Mouse (Mus musculus): ENCODE results near the gene Tap2. TPM values are rescaled to one million over a fixed set of nuclear protein-coding genes. Genes with fewer than 3 reads are reported as not detected.

Gene Tap2
- polyA plus RNA-seq, 1 experiment from 2014 or later: 12.7 TPM

- Histone ChIP-seq H3K9ac (no peak overlapping the region), H3K36me3 (no peaks in the 10 kb centered on the region), H3K9me3 (no peaks in the 10 kb centered on the region), H3K27me3 (no peaks in the 10 kb centered on the region), H3K4me2 (peak overlapping the region; percentile 34), H3K27ac (peak overlapping the region; percentile 59), H3K4me1 (no peaks in the 10 kb centered on the region), H3K4me3 (no peak overlapping the region)
- 34% methylated on average over 10 of the region's 10 CpGs for WGBS
- ATAC-seq (ENCODE audit: borderline replicate concordance, extremely low read depth, low FRiP score, low TSS enrichment): no peak
Measured at GRCm38 (mm10) chr17:34239601-34240041, 36.3 kb downstream of the Tap2 start.

GRCm38 (mm10) chr17:34240366-34240765 lies 37.0 kb downstream of the Tap2 start:
- no peak overlapping the region for H3K9ac ChIP-seq
- no peaks in the 10 kb centered on the region for H3K36me3 ChIP-seq
- WGBS: 60% methylated on average over 3 of the region's 3 CpGs
- no peaks in the 10 kb centered on the region for H3K4me1 ChIP-seq
- no peak for ATAC-seq (ENCODE audit: borderline replicate concordance, extremely low read depth, low FRiP score, low TSS enrichment)
- H3K4me2 ChIP-seq: no peak overlapping the region
- no peak overlapping the region for H3K27ac ChIP-seq
- H3K9me3 ChIP-seq: no peaks in the 10 kb centered on the region
- H3K27me3 ChIP-seq: no peaks in the 10 kb centered on the region
- no peak overlapping the region for H3K4me3 ChIP-seq

GRCm38 (mm10) chr17:34240916-34241315 lies 37.6 kb downstream of the Tap2 start:
- no peak overlapping the region for H3K27ac ChIP-seq
- ATAC-seq (ENCODE audit: borderline replicate concordance, extremely low read depth, low FRiP score, low TSS enrichment): no peak
- no peak overlapping the region for H3K9ac ChIP-seq
- H3K4me2 ChIP-seq: no peak overlapping the region
- no peaks in the 10 kb centered on the region for H3K4me1 ChIP-seq
- 75% methylated on average over 6 of the region's 6 CpGs for WGBS
- H3K27me3 ChIP-seq: no peaks in the 10 kb centered on the region
- no peaks in the 10 kb centered on the region for H3K36me3 ChIP-seq
- no peaks in the 10 kb centered on the region for H3K9me3 ChIP-seq
- H3K4me3 ChIP-seq: no peak overlapping the region

GRCm38 (mm10) chr17:34244656-34245055 lies 41.3 kb downstream of the Tap2 start:
- Histone ChIP-seq H3K4me1 (no peaks in the 10 kb centered on the region), H3K9me3 (no peaks in the 10 kb centered on the region), H3K27me3 (no peaks in the 10 kb centered on the region; the same call in 1 of the 2 replicates), H3K4me2 (no peak overlapping the region), H3K27ac (no peak overlapping the region), H3K36me3 (no peaks in the 10 kb centered on the region), H3K9ac (no peak overlapping the region), H3K4me3 (no peak overlapping the region)
- WGBS: 72% methylated on average over 4 of the region's 4 CpGs
- ATAC-seq (ENCODE audit: borderline replicate concordance, extremely low read depth, low FRiP score, low TSS enrichment): no peak

- Histone ChIP-seq H3K9me3 (no peaks in the 10 kb centered on the region), H3K27me3 (no peaks in the 10 kb centered on the region; the same call in 1 of the 2 replicates), H3K4me3 (no peak overlapping the region), H3K9ac (no peak overlapping the region), H3K4me2 (no peak overlapping the region), H3K27ac (no peak overlapping the region), H3K36me3 (no peaks in the 10 kb centered on the region), H3K4me1 (no peaks in the 10 kb centered on the region)
- ATAC-seq (ENCODE audit: borderline replicate concordance, extremely low read depth, low FRiP score, low TSS enrichment): no peak
- 82% methylated on average over 3 of the region's 3 CpGs for WGBS
Measured at GRCm38 (mm10) chr17:34247047-34247446, 43.7 kb downstream of the Tap2 start.

- ATAC-seq (ENCODE audit: borderline replicate concordance, extremely low read depth, low FRiP score, low TSS enrichment): no peak
- Histone ChIP-seq H3K36me3 (no peaks in the 10 kb centered on the region), H3K4me2 (no peak overlapping the region), H3K4me1 (no peaks in the 10 kb centered on the region), H3K27me3 (no peaks in the 10 kb centered on the region; the same call in 1 of the 2 replicates), H3K9ac (no peak overlapping the region), H3K4me3 (no peak overlapping the region), H3K9me3 (no peaks in the 10 kb centered on the region), H3K27ac (no peak overlapping the region)
- 32% methylated on average over 2 of the region's 2 CpGs for WGBS
Measured at GRCm38 (mm10) chr17:34248764-34249163, 45.4 kb downstream of the Tap2 start.

GRCm38 (mm10) chr17:34249361-34249760 lies 46.0 kb downstream of the Tap2 start:
- no peaks in the 10 kb centered on the region; the same call in 1 of the 2 replicates for H3K27me3 ChIP-seq
- no peak overlapping the region for H3K4me2 ChIP-seq
- H3K36me3 ChIP-seq: no peaks in the 10 kb centered on the region
- no peaks in the 10 kb centered on the region for H3K4me1 ChIP-seq
- no peak overlapping the region for H3K4me3 ChIP-seq
- no peak for ATAC-seq (ENCODE audit: borderline replicate concordance, extremely low read depth, low FRiP score, low TSS enrichment)
- no peak overlapping the region for H3K27ac ChIP-seq
- H3K9me3 ChIP-seq: no peaks in the 10 kb centered on the region
- 43% methylated on average over 3 of the region's 3 CpGs for WGBS
- H3K9ac ChIP-seq: no peak overlapping the region

- no peak overlapping the region for H3K4me2 ChIP-seq
- H3K36me3 ChIP-seq: no peaks in the 10 kb centered on the region
- H3K4me1 ChIP-seq: no peaks in the 10 kb centered on the region
- H3K9ac ChIP-seq: no peak overlapping the region
- H3K9me3 ChIP-seq: no peaks in the 10 kb centered on the region
- H3K27ac ChIP-seq: no peak overlapping the region
- H3K27me3 ChIP-seq: no peaks in the 10 kb centered on the region; the same call in 1 of the 2 replicates
- 15% methylated on average over 4 of the region's 4 CpGs for WGBS
- no peak overlapping the region for H3K4me3 ChIP-seq
- ATAC-seq (ENCODE audit: borderline replicate concordance, extremely low read depth, low FRiP score, low TSS enrichment): no peak
Measured at GRCm38 (mm10) chr17:34249878-34250277, 46.6 kb downstream of the Tap2 start.

GRCm38 (mm10) chr17:34251666-34252065 lies 48.3 kb downstream of the Tap2 start:
- Histone ChIP-seq H3K27ac (no peak overlapping the region), H3K4me2 (no peak overlapping the region), H3K4me1 (no peaks in the 10 kb centered on the region), H3K9ac (no peak overlapping the region), H3K9me3 (no peaks in the 10 kb centered on the region), H3K27me3 (no peaks in the 10 kb centered on the region; the same call in 1 of the 2 replicates), H3K36me3 (no peaks in the 10 kb centered on the region), H3K4me3 (no peak overlapping the region)
- WGBS: 35% methylated on average over 4 of the region's 4 CpGs
- no peak for ATAC-seq (ENCODE audit: borderline replicate concordance, extremely low read depth, low FRiP score, low TSS enrichment)

GRCm38 (mm10) chr17:34256501-34256900 lies 53.2 kb downstream of the Tap2 start:
- no peak overlapping the region for H3K4me2 ChIP-seq
- H3K9ac ChIP-seq: no peak overlapping the region
- no peak overlapping the region for H3K27ac ChIP-seq
- H3K27me3 ChIP-seq: peaks cover 15% of the 10 kb centered on the region
- no peaks in the 10 kb centered on the region for H3K36me3 ChIP-seq
- 71% methylated on average over 5 of the region's 5 CpGs for WGBS
- H3K9me3 ChIP-seq: no peaks in the 10 kb centered on the region
- no peak overlapping the region for H3K4me3 ChIP-seq
- ATAC-seq (ENCODE audit: borderline replicate concordance, extremely low read depth, low FRiP score, low TSS enrichment): no peak
- no peaks in the 10 kb centered on the region for H3K4me1 ChIP-seq

- WGBS: 66% methylated on average over 11 of the region's 11 CpGs
- ATAC-seq (ENCODE audit: borderline replicate concordance, extremely low read depth, low FRiP score, low TSS enrichment): no peak
- H3K4me3 ChIP-seq: no peak within 1 kb of the TSS
- H3K9ac ChIP-seq: no peak within 1 kb of the TSS
- H3K4me1 ChIP-seq: no peaks in the 10 kb centered on the region
- H3K4me2 ChIP-seq: no peak within 1 kb of the TSS
- H3K36me3 ChIP-seq: no peaks in the 10 kb centered on the region
- no peaks in the 10 kb centered on the region for H3K9me3 ChIP-seq
- no peak within 1 kb of the TSS for H3K27ac ChIP-seq
- peaks cover 27% of the 10 kb centered on the region for H3K27me3 ChIP-seq
Measured at GRCm38 (mm10) chr17:34257594-34258375, 54.5 kb downstream of the Tap2 start, which contains the start of gene H2-Ab1. Gene H2-Ab1 (plus strand): TSS chr17:34257689.

- no peak overlapping the region for H3K4me2 ChIP-seq
- H3K4me1 ChIP-seq: peaks cover 21% of the 10 kb centered on the region
- H3K9me3 ChIP-seq: no peaks in the 10 kb centered on the region
- H3K4me3 ChIP-seq: no peak overlapping the region
- no peak overlapping the region for H3K9ac ChIP-seq
- no peak overlapping the region for H3K27ac ChIP-seq
- no peak for ATAC-seq (ENCODE audit: borderline replicate concordance, extremely low read depth, low FRiP score, low TSS enrichment)
- 38% methylated on average over 5 of the region's 5 CpGs for WGBS
- peaks cover 54% of the 10 kb centered on the region for H3K27me3 ChIP-seq
- H3K36me3 ChIP-seq: no peaks in the 10 kb centered on the region
Measured at GRCm38 (mm10) chr17:34260551-34260950, 57.2 kb downstream of the Tap2 start.

All from lung, embryonic 15.5 days (tissue).